Mouse (Mus musculus) lung, postnatal 14 days (tissue): Measurements from ENCODE around the gene Otoa.
A peak's percentile ranks its signal among the peaks of the same experiment; 100 is the strongest.

Experiments
- DNase-seq: peaks from one replicate; pipeline ENCODE4 v3.0.0; 2021

The Otoa gene

DNA sequence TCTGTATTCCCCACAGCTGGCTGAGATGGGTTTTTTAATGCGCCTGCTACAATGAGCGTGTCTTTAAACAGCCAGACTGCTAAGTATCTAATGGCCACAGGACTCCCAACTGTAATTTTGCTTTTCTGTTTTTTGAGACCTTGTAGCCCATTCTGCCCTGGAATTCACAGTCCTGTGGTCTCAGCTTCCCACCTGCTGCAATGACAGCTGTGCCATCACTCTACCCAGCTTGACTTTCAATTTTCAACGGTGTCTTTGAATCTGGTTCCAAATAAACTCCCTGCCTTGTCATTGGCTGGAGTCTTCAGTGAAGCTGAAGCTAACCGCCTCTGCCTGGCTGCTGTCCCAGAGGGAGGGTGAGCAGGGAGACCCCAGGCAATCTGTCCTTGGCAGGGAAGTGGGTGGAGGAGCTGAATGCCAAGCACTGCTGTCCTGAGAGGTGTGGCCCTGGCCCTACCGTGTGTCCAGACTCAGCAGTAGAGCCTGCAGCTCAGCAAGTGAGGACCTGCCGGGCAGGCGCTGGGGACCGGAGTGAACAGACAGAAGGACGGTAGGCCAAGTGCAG, 1.6 kb downstream of the Otoa start:
- no peak for DNase-seq

DNA sequence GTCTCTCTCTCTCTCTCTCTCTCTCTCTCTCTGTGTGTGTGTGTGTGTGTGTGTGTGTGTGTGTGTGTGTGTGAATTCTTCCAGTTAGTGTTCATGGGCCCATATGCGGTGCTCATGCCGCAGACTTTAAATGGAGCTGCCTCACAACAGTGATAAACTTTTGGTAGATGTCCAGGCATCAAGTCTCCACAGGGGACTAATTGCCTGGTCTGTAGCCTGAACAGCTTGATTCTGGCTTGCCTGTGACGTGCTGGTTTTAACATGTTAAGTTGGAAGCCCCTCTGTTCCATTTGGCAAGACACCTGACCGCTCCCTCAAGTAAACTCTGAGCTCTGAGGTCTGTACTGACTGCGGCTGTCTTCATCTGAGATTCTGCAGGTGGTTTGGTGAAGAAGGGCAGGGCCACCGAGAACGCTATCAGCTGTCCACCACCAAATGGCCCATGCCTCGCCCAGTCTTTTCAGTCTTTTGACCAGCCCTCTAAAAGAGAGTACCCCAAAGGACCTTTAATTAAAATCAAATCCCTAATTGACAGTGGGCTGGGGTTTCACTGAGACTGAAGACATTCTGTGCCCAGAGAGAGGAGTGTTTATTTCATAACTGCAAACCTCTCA, 3.5 kb downstream of the Otoa start:
- DNase-seq = no peak

GRCm38 (mm10) chr7:121085500-121085899, 4.0 kb downstream of the Otoa start:
- DNase-seq = no peak

DNA sequence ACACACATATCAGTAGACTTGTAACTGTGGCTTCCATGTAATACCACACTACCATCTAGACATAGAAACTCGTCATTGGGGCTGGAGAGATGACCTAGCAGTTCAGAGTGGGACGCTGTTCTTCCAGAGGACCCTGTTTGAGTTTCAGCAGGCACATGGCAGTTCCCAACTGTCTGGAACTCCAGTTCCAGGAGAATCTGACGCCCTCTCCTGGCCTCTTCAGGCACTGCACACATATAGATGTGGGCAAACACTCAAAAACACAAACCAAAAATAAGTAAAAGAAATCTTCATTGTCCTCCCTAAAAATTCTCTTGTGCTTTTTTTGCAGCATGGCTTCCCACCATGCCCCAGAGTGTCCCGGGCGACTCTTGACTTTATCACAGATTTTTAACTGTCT, 7.3 kb downstream of the Otoa start:
- DNase-seq = no peak

DNA sequence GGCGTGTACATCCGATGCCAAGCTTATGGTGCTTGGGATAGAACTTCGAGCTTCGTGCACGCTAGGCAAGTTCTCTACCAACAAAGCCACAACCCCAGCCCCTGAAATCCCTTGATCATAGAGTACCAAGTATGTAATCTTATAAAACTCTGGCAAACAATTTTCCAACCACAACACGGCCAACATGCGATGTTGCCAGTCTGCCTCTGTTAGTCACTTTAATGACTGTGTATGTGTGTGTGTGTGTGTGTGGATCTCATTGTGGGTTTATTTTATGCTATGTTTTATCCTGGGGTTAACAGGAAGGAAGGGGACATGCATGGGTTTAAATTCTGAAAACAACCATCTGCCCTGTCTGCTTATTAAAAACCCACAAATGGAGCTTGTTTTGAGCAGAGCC, 9.3 kb downstream of the Otoa start:
- no peak for DNase-seq

- DNase-seq = no peak
Measured at GRCm38 (mm10) chr7:121093026-121093425, 11.6 kb downstream of the Otoa start.

DNA sequence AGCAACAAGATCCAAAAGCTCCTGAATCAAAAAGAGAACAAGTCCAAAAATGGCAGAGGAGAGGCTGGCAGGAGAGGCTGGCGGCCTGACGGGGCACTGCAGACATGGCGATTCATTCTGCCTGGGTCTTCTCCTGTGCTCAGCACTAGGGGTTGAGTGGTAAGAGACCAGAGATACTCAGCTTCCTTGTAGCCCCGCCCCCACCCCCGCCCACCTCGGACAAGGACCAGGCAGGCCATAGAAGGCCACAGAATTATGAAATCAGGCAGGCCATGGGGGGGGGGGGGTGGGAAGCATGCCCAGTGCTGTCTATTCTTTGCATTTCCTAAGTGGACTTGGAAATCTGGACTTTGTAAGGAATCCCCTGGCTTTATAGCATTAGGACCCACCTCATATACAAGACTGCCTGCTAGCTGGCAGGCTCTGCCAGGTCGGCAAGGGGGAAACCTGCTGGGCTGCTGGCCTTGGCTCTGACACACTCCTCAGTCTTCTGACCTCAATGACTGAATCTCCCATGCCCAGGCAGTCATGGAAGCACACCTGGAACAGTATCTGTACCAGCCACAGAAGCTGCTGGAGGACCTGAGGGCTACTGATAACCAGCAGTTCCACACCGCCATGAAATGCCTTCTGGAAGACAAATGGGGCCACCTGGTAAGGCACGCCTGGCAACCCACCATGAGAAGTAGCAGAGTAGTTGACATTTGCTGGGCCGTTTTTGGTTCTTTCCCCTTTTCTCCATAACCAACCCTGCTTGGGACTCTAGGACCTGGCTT, 17.4 kb downstream of the Otoa start:
- DNase-seq = no peak

- no peak for DNase-seq
Measured at GRCm38 (mm10) chr7:121107851-121108250, 26.4 kb downstream of the Otoa start.

DNA sequence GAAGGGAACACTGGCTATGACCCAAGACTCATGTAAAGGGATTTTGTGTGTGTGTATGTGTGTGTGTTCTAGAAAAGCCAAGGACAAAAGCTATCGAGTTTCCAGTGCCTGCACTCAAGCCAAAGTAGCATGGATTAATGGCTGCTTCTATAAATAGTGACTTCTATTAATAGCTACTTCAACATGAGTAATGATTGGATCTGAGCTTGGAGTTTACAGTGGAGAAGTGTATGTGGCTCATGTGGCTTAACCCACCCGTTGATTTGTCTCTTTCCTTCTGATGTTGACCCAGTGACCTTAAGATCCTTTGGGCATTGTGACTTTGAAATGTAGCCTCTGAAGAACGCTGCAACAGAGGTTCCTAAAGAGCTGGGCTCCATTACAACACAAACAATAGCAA, 29.9 kb downstream of the Otoa start:
- no peak for DNase-seq

DNA sequence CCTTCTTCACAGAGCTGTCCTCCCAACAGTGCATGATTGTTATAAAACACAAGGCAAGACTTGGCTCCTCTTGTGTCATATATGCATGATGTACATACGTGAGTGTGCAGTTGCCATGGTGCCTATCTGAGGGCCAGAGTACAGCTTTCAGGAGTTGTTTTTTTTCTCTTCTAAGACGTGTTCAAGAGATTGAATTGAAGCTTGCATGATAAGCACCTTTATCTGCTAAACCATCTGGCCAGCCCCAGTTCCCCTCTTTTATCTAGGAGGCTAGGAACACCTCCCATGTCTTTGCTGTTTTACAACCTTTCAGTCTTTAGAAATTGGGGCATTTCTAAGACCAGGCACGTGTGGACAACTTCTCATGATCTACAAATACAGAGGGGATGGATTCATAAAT, 30.3 kb downstream of the Otoa start:
- no peak for DNase-seq

- DNase-seq = peak; percentile 91
Measured at GRCm38 (mm10) chr7:121120143-121120818, 38.8 kb downstream of the Otoa start.

DNA sequence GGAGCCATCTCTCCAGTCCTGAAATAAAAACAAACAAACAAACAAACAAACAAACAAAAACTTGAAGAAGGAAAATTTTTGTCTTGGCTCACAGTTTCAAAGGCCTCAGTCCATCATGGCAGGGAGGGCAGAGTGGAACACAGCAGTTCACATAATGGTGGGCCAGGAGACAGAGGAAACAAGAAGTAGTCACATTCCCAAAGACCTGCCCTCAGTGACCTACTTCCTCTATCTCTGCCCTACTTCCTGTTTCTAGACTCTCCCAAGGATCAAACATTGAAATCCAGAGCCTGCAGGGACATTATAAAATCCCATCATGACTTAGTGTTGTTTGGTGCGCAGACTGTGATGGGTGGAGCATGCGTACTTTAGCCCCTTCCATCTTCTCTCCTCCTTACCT, 49.4 kb downstream of the Otoa start:
- DNase-seq = no peak

DNA sequence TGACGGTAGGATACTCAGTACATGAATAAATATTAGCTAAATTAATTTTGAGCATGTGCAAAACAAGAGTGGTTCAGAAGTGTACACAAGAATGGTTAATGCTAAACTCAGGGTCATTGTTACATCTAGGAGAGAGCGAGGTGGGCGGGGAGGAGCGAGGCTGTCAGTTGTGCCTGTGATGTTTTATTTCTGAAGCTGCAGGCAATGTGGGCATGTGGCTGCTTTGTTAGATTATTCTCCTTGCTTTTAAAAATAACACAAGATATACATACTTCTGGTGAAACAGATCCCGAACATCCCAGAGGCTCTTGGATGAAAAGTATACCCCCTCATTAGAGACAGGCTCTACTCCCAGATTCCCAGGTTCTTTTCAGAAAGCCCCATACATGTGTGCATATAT, 59.8 kb downstream of the Otoa start:
- DNase-seq = no peak

DNA sequence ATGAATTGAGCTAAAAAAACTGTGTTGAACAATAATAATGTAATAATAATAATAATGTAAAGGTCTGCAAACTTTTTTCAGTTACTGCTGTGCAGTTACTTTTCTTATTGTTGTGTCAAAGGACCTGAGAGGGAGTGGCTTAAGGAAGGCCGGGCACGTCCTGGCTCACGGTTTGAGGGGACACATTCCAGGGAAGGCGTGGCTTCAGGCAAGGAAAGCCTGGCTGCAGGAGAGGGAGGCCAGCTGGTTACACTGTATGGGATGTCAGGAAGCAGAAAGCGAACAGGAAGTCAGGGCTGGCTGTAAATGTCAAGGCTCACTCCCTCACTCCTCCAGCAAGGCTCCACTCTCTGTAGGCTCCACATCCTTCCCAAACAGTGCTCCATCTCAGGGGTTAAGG, 69.2 kb downstream of the Otoa start:
- no peak for DNase-seq

- DNase-seq = no peak
Measured at GRCm38 (mm10) chr7:121152186-121152585, 70.7 kb downstream of the Otoa start.

DNA sequence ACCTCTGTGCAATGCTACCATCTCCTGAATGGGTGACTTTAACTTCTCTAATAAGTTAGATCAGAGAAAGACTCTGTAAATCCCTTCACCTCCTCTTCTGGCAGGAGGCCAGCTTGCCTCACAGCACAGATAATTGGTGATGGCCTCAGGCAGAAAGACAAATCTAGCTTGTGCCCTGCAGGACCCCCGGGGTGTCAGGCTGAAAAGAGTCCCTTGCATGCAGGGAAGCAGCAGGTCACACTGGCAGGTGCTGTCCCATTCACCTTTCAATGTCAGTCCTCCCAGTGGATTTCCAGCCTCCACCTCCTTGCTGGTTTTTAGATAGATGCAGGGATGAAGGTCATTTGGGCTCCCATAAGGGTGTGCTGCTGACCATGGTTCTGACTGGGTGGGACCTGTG, 84.2 kb downstream of the Otoa start:
- DNase-seq = no peak

- no peak for DNase-seq
Measured at GRCm38 (mm10) chr7:121171888-121172287, 90.4 kb downstream of the Otoa start.

GRCm38 (mm10) chr7:121187201-121187786, 105.8 kb downstream of the Otoa start:
- DNase-seq = no peak

- DNase-seq = no peak
Measured at GRCm38 (mm10) chr7:121188976-121189375, 107.5 kb downstream of the Otoa start.

- no peak for DNase-seq
Measured at GRCm38 (mm10) chr7:121198933-121199332, 117.5 kb downstream of the Otoa start.

DNA sequence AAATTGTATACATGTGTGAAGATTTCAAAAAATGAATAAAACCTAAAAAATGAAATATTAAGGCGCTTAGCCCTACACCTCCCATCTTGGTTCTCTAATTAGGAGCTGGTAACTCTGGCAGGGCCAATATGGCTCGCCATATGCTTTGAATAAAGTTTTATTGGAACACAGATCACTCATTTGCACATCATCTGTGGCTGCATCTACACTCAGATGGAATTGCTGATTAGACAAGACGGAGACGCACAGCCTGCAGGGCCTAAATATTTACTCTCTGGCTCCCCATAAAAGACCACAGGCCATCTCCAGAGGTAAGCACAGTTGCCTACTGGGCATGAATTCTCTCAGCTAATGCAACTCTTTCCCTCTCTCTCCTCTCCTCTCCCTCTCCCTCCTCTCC, 130.4 kb downstream of the Otoa start:
- DNase-seq = no peak
